Comparison of ENCODE assay signal across 21 mouse cellular contexts in genomic region chr10:5924261-5924660, GRCm38 (mm10). TPM values are rescaled to one million over a fixed set of nuclear protein-coding genes. Genes with fewer than 3 reads are reported as not detected.
DNase-seq lines count a peak whose midpoint lies in the region; ATAC-seq lines count a peak whose summit lies in the region.
"Had no signal": no experiment of that assay in that cellular context is flagged by ENCODE, and none has a peak within 500 bp of the region (broad histone marks: within the 10 kb centered on the region; RNA-seq: fewer than 3 reads in every experiment).

No protein-coding gene starts in this region.

- ATAC-seq in intestine, embryonic 14.5 days (replicated peaks; ENCODE audit: low FRiP score, low TSS enrichment, low read depth), result no peak
- no peak for ATAC-seq in intestine, embryonic 16.5 days
- ATAC-seq: forebrain, embryonic 14.5 days; forebrain, embryonic 16.5 days had no signal

- no peak overlapping the region for H3K9ac ChIP-seq in intestine, embryonic 14.5 days (ENCODE audit: low read length)
- no peak overlapping the region for H3K9ac ChIP-seq in intestine, embryonic 16.5 days (ENCODE audit: low read depth, low read length)
- H3K9ac ChIP-seq: embryonic facial prominence, embryonic 13.5 days; embryonic facial prominence, embryonic 15.5 days; forebrain, embryonic 12.5 days had no signal

- WGBS in intestine, embryonic 14.5 days, result 86% methylated on average over 5 of the region's 5 CpGs
- WGBS in intestine, embryonic 16.5 days, result 90% methylated on average over 5 of the region's 5 CpGs

- no peaks in the 10 kb centered on the region for H3K4me1 ChIP-seq in intestine, embryonic 14.5 days (replicated peaks; ENCODE audit: control insufficient read depth, insufficient read depth, low read length)
- no peaks in the 10 kb centered on the region for H3K4me1 ChIP-seq in intestine, embryonic 16.5 days (ENCODE audit: control insufficient read depth, insufficient read depth, low read length)

- H3K36me3 ChIP-seq in intestine, embryonic 14.5 days (ENCODE audit: control insufficient read depth, insufficient read depth, low read length), result no peaks in the 10 kb centered on the region
- no peaks in the 10 kb centered on the region for H3K36me3 ChIP-seq in intestine, embryonic 16.5 days (ENCODE audit: control insufficient read depth, insufficient read depth, low read length)
- H3K36me3 ChIP-seq: embryonic facial prominence, embryonic 13.5 days; embryonic facial prominence, embryonic 15.5 days; forebrain, embryonic 10.5 days; forebrain, embryonic 12.5 days had no signal

- H3K27me3 ChIP-seq in intestine, embryonic 14.5 days (replicated peaks; ENCODE audit: control insufficient read depth, insufficient read depth, low read length), result peaks cover 3% of the 10 kb centered on the region; the same call in 1 of the 2 replicates
- H3K27me3 ChIP-seq in intestine, embryonic 16.5 days (replicated peaks; ENCODE audit: control insufficient read depth, insufficient read depth, low read length), result no peaks in the 10 kb centered on the region; the same call in 1 of the 2 replicates

- H3K9me3 ChIP-seq in intestine, embryonic 14.5 days (ENCODE audit: control insufficient read depth, low read length), result no peaks in the 10 kb centered on the region
- H3K9me3 ChIP-seq in intestine, embryonic 16.5 days (ENCODE audit: control insufficient read depth, low read length), result no peaks in the 10 kb centered on the region
- H3K9me3 ChIP-seq: embryonic facial prominence, embryonic 13.5 days; embryonic facial prominence, embryonic 15.5 days; forebrain, embryonic 10.5 days; forebrain, embryonic 12.5 days had no signal

- H3K27ac ChIP-seq in intestine, embryonic 14.5 days (ENCODE audit: low read depth), result no peak overlapping the region
- H3K27ac ChIP-seq in intestine, embryonic 16.5 days (ENCODE audit: low read length), result no peak overlapping the region
- H3K27ac ChIP-seq: embryonic facial prominence, embryonic 13.5 days; embryonic facial prominence, embryonic 15.5 days; forebrain, embryonic 10.5 days; forebrain, embryonic 12.5 days had no signal

- H3K4me3 ChIP-seq in intestine, embryonic 14.5 days (ENCODE audit: low read depth, low read length), result no peak overlapping the region
- H3K4me3 ChIP-seq in intestine, embryonic 16.5 days (ENCODE audit: low read length), result no peak overlapping the region
- H3K4me3 ChIP-seq: embryonic facial prominence, embryonic 13.5 days; embryonic facial prominence, embryonic 15.5 days; erythroblast, embryonic 14.5 days; forebrain, embryonic 10.5 days; forebrain, embryonic 12.5 days had no signal

- no peak overlapping the region for H3K4me2 ChIP-seq in intestine, embryonic 14.5 days (ENCODE audit: low read length)
- no peak overlapping the region for H3K4me2 ChIP-seq in intestine, embryonic 16.5 days (ENCODE audit: low read depth, low read length)
- H3K4me2 ChIP-seq: embryonic facial prominence, embryonic 13.5 days; embryonic facial prominence, embryonic 15.5 days; forebrain, embryonic 12.5 days had no signal

- DNase-seq in intestine, embryonic 14.5 days (ENCODE audit: low spot score), result peak; percentile 18
- DNase-seq in right cerebral cortex, postnatal 25 days, result peak; percentile 11
- no peak for DNase-seq in right cerebral cortex, adult 2 months (ENCODE audit: low spot score in 2 of 2)
- no peak for DNase-seq in cerebellum, adult 11-12 months
- DNase-seq: adrenal gland, adult 2 months; adrenal gland, postnatal 10 days; adrenal gland, postnatal 25 days; cerebellum, adult 18-20 months; cerebellum, adult 8-10 months; cerebellum, adult 9-11 months; cerebellum, postnatal 14 days; cerebellum, postnatal 36 days; embryo, embryonic 11 days had no signal

RNA-seq across cellular contexts. Expression of gene Rgs17, which starts 2.1 kb away (rescaled TPM):
- polyA plus RNA-seq in intestine, embryonic 14.5 days (2014; fragmentation: Nextera tagmentation; extraction: Ambion mirVana), result 2.1 and 2.8 TPM in 2 replicates
- 0.98 and 1.6 TPM in 2 replicates for polyA plus RNA-seq in intestine, embryonic 16.5 days (2015; fragmentation: Nextera tagmentation; extraction: Ambion mirVana)
- polyA plus RNA-seq: erythroblast, embryonic 14.5 days had no signal

Comparison
In these comparisons a context has a peak if more than half of its experiments do, and no peak if none do; other contexts are left out.
1. DNase-seq: peak in intestine, embryonic 14.5 days (single experiment) and right cerebral cortex, postnatal 25 days (single experiment); none in right cerebral cortex, adult 2 months (0 of 2) and cerebellum, adult 11-12 months (single experiment).